Mouse (Mus musculus): ENCODE data around the gene Cinp. TPM values are rescaled to one million over a fixed set of nuclear protein-coding genes. Genes with fewer than 3 reads are reported as not detected.

Gene Cinp
- total RNA-seq, 4 experiments from 2014 or later, result 37.4 to 39.6 (median 38.6) TPM

- DNase-seq, result no peak
Observed at GRCm38 (mm10) chr12:110830293-110831024, 58.5 kb downstream of the Cinp start.

GRCm38 (mm10) chr12:110828908-110829307, 60.0 kb downstream of the Cinp start:
- no peak for DNase-seq

Other genes starting within 250 kb of the Cinp start
- not detected for gene 1700001K19Rik, start 206.5 kb downstream of the Cinp start, total RNA-seq (2022)
- 100 to 1,000 TPM; 272 to 830 (median 476) TPM for gene Hsp90aa1, start 186.4 kb downstream of the Cinp start, total RNA-seq (2022)
- gene Wdr20, start 151.2 kb downstream of the Cinp start, total RNA-seq (2022), result 10 to 100 TPM; 50.6 to 70.4 (median 56.8) TPM
- gene Mok, start 48.2 kb downstream of the Cinp start, total RNA-seq (2022), result 1 to 10 TPM; 1.4 to 3.7 (median 2.5) TPM
- gene Zfp839, start 38.9 kb downstream of the Cinp start, total RNA-seq (2022), result 10 to 100 TPM; 15.5 to 22.4 (median 18.4) TPM
- 10 to 100 TPM; 10.1 to 16.4 (median 12.9) TPM for gene Tecpr2, start 119 bp upstream of the Cinp start, total RNA-seq (2022)
- gene Ankrd9, start 89.9 kb upstream of the Cinp start, total RNA-seq (2022), result 10 to 100 TPM; 11.1 to 46.5 (median 17.7) TPM
- 10 to 100 TPM; 46.1 to 60.4 (median 50.8) TPM for gene Rcor1, start 150.2 kb upstream of the Cinp start, total RNA-seq (2022)

Measured in adrenal gland, adult 8-10 months (tissue).